Mouse (Mus musculus) forebrain, embryonic 11.5 days (tissue): ENCODE data around the gene Stxbp5l. TPM values are rescaled to one million over a fixed set of nuclear protein-coding genes. Genes with fewer than 3 reads are reported as not detected.

ENCODE experiments used
- ATAC-seq: fragments of 200-750 bp; cut with Nextera tagmentation; replicated peaks from 2 replicates; pipeline ENCODE4 v1.8.0; 2017; ENCODE audit warnings: moderate TSS enrichment; ENCODE audit not compliant: low FRiP score
- DNase-seq: peaks from one replicate; pipeline ENCODE4 v3.0.0-alpha.2; 2017; ENCODE audit warnings: low spot score
- H3K27ac ChIP-seq: fragments of 300-500 bp; sonication (generic); 2 replicates; pipeline ENCODE4 v1.5.1; 2014; ENCODE audit warnings: low read depth, low read length
- H3K27me3 ChIP-seq: fragments of 300-500 bp; sonication (generic); 2 replicates; pipeline ENCODE4 v1.6.1; 2014; ENCODE audit warnings: mild to moderate bottlenecking, low read length, mixed read lengths; ENCODE audit not compliant: control insufficient read depth, insufficient read depth
- H3K36me3 ChIP-seq: fragments of 300-500 bp; sonication (generic); 2 replicates; pipeline ENCODE4 v1.6.1; 2014; ENCODE audit warnings: mild to moderate bottlenecking, low read length, moderate library complexity, mixed read lengths; ENCODE audit not compliant: control insufficient read depth, insufficient read depth
- H3K4me1 ChIP-seq: fragments of 300-500 bp; sonication (generic); replicated peaks from 2 replicates; pipeline ENCODE4 v1.6.1; 2014; ENCODE audit warnings: low read length, mixed read lengths; ENCODE audit not compliant: control insufficient read depth, insufficient read depth
- H3K4me2 ChIP-seq: fragments of 300-500 bp; sonication (generic); 2 replicates; pipeline ENCODE4 v1.6.1; 2014; ENCODE audit warnings: low read depth, mild to moderate bottlenecking, low read length, moderate library complexity, mixed read lengths; ENCODE audit not compliant: severe bottlenecking
- H3K4me3 ChIP-seq: fragments of 300-500 bp; sonication (generic); 2 replicates; pipeline ENCODE4 v1.5.1; 2014; ENCODE audit warnings: low read depth, low read length
- H3K9ac ChIP-seq: fragments of 300-500 bp; sonication (generic); 2 replicates; pipeline ENCODE4 v1.6.1; 2014; ENCODE audit warnings: low read length
- H3K9me3 ChIP-seq: fragments of 300-500 bp; sonication (generic); 2 replicates; pipeline ENCODE4 v1.6.1; 2016; ENCODE audit warnings: low read length, mixed read lengths; ENCODE audit not compliant: control insufficient read depth
- WGBS: fragments of 180-500 bp; shearing (Covaris S2); extraction: QIAGEN DNeasy Blood & Tissue Kit; methylation state at CpG from one replicate; pipeline ENCODE4 v1.1.7; 2014; 5-methylcytosine and 5-hydroxymethylcytosine counted together
- polyA plus RNA-seq: library from polyadenylated mRNA; unstranded; fragments of >200 nt; fragmentation: Nextera tagmentation; extraction: Ambion mirVana; gene quantifications from 2 replicates; pipeline ENCODE4 v1.2.1, GENCODE M21; 2014

The Stxbp5l gene
- polyA plus RNA-seq, 1 experiment from 2014 or later = 3.1 TPM

DNA sequence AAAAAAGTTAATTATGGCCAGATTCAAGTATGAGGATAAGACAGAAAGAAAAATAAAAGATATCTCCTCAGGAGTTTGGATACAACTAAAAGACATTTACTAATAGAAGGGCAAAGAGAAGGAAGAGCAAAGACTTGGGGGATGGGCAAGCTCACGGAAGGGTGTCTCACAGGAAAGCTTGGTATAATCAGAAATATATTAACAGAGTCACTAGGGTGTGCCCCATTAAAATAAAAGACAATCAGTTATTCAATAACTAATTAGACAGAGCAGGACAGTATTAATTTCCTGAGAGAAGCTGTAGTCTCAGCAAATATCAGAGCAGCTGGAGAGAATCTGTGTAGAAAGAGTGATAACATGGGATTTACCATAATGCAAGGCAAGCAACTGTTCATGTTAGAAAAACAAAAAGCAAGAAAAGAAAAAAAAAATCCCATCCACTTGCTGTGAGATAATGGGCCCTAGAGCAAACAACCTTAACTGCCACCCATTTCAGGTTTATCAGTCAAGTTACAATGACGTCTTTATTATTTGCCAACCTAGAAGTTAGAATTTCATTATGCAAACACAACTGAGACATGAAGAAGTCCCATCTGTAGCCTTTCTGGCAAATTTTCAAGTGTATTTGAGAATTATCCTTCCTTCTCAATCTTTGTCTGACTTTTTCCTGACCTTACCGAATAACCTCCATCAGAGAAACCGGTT is 4.6 kb upstream of the Stxbp5l start:
- no peaks in the 10 kb centered on the region for H3K27me3 ChIP-seq
- H3K4me1 ChIP-seq = no peaks in the 10 kb centered on the region
- H3K36me3 ChIP-seq = no peaks in the 10 kb centered on the region
- no peak overlapping the region for H3K4me2 ChIP-seq
- H3K4me3 ChIP-seq = no peak overlapping the region
- H3K9me3 ChIP-seq = no peaks in the 10 kb centered on the region
- ATAC-seq (no peak), DNase-seq (no peak)
- H3K27ac ChIP-seq = no peak overlapping the region
- no peak overlapping the region for H3K9ac ChIP-seq
- 85% methylated on average over 4 of the region's 4 CpGs for WGBS

DNA sequence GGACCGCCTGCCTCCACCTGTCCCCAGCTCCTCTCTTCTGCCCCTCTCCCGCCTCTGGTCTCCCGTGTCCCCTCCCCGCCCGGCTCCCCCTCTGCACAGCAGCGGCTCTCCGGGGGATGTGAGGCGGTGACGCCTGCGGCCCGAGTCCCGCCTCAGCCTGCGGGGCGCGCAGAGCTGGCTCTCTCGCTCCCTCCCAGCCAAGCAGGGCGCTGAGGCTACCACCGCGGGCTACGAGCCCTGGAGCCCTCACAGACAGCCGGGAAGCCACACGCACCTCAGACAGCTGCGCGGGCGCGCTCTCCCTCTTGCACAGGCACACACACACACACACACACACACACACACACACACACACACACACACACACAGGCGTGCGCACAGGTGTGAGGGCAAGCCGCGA is 393 bp downstream of the Stxbp5l start:
- Histone ChIP-seq H3K9ac (peak overlapping the region; percentile 55), H3K4me1 (no peaks in the 10 kb centered on the region; the same call in 1 of the 2 replicates), H3K27me3 (peaks cover 5% of the 10 kb centered on the region; the same call in 1 of the 2 replicates), H3K4me2 (peak overlapping the region; percentile 85), H3K27ac (no peak overlapping the region), H3K9me3 (no peaks in the 10 kb centered on the region), H3K36me3 (no peaks in the 10 kb centered on the region), H3K4me3 (peak overlapping the region; percentile 52)
- ATAC-seq (peak; percentile 81), DNase-seq (no peak)
- whole genome bisulfite sequencing = under 1% methylated on average over 30 of the region's 30 CpGs

DNA sequence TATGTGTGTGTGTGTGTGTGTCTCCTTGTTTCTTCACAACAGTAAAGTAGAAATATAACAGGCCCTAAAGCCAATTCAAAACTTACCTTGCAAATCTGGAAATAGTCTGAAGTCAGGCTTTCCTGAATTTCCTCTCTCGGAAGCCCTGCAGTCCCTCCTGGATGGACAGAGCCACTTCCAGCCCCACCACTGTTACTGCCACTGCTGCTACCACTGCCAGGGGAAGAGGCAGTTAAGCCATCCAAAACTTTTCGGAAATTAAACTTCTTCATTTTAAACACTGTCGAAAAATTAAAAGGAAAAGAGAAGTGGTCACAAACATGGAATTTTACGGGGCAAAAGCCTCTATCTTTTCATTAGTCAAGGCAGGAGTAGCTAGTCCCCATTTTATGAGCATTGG is 1.3 kb downstream of the Stxbp5l start:
- peaks cover 5% of the 10 kb centered on the region; the same call in 1 of the 2 replicates for H3K27me3 ChIP-seq
- H3K4me1 ChIP-seq = no peaks in the 10 kb centered on the region; the same call in 1 of the 2 replicates
- ATAC-seq = no peak
- no peaks in the 10 kb centered on the region for H3K36me3 ChIP-seq
- DNase-seq = no peak
- no peak overlapping the region for H3K27ac ChIP-seq
- H3K9me3 ChIP-seq = no peaks in the 10 kb centered on the region
- no peak overlapping the region for H3K4me3 ChIP-seq
- WGBS = 49% methylated on average over 4 of the region's 4 CpGs
- H3K4me2 ChIP-seq = peak overlapping the region; percentile 85; the same call in 1 of the 2 replicates
- no peak overlapping the region for H3K9ac ChIP-seq

DNA sequence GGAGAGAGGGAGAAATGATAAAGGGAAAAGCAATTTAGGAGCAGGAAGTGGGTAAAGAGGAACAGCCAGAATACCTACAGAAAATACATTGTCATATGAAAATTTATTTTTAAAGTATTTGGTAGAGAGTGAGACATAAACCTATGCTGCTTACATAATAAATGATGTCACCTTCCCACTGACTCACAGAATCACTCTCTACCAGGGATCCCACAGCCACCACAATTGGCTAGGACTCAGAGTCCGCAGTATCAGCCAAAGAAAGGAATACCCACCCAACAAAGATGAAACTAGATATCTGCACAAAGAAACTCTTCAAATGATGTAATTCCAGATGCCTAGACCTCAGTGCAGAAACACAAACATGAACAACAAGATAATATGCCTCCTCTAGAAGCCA is 12.0 kb downstream of the Stxbp5l start:
- H3K27me3 ChIP-seq = no peaks in the 10 kb centered on the region
- ATAC-seq = no peak

DNA sequence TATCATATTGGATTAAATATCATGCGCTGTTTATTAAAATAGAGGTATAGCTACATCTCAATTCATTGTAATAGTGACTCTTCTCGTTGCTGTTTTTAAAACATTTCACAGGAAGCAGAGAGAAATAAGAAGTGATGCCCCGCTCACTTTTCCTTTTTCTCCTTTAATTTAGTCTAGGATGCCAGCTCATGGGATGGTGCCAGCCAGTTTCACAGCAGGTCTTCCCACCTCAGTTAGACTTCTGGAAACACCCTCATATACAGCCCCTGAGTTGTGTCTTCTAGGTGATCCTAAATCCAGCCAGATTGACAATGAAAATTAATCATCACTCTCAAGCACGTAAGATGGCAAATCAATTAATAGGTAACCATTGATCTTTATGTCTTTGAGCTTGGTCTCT is 17.3 kb downstream of the Stxbp5l start:
- Histone ChIP-seq H3K27me3 (no peaks in the 10 kb centered on the region), H3K4me2 (no peak overlapping the region), H3K4me3 (no peak overlapping the region), H3K27ac (no peak overlapping the region), H3K36me3 (no peaks in the 10 kb centered on the region), H3K4me1 (no peaks in the 10 kb centered on the region), H3K9ac (no peak overlapping the region), H3K9me3 (no peaks in the 10 kb centered on the region)
- ATAC-seq (no peak), DNase-seq (no peak)
- 92% methylated on average over 4 of the region's 4 CpGs for WGBS

More for the DNA sequence above, 12.0 kb downstream of the Stxbp5l start:
- Histone ChIP-seq H3K27ac (no peak overlapping the region), H3K36me3 (no peaks in the 10 kb centered on the region), H3K4me1 (no peaks in the 10 kb centered on the region), H3K9ac (no peak overlapping the region), H3K9me3 (no peaks in the 10 kb centered on the region), H3K4me3 (no peak overlapping the region), H3K4me2 (no peak overlapping the region)
- 73% methylated on average over 1 of the region's 1 CpGs for whole genome bisulfite sequencing
- DNase-seq = no peak

DNA sequence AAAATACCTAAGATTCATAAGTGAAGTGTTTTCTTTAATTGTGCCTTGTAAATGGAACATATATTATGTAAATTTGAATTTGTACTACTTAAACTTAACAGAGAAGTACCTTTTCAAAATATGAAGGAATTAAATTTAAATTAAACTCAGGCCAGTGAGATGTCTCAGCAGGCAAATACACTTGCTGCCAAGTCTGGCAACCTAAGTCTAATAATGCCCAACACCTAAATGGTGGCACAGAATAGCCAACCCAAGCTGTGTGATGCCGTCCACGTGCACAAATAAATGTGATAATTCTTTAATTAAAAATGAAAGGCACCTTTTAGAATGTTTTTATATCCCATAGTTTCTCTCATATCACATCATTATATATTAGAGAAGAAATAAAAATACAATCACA is 20.8 kb downstream of the Stxbp5l start:
- Histone ChIP-seq H3K27ac (no peak overlapping the region), H3K27me3 (no peaks in the 10 kb centered on the region), H3K4me3 (no peak overlapping the region), H3K9me3 (no peaks in the 10 kb centered on the region), H3K36me3 (no peaks in the 10 kb centered on the region), H3K4me2 (no peak overlapping the region), H3K9ac (no peak overlapping the region), H3K4me1 (no peaks in the 10 kb centered on the region)
- ATAC-seq (no peak), DNase-seq (no peak)
- WGBS = 82% methylated on average over 2 of the region's 2 CpGs

- DNase-seq = no peak
- Histone ChIP-seq H3K27ac (no peak overlapping the region), H3K4me2 (no peak overlapping the region), H3K36me3 (no peaks in the 10 kb centered on the region), H3K9ac (no peak overlapping the region), H3K4me3 (no peak overlapping the region), H3K4me1 (no peaks in the 10 kb centered on the region), H3K27me3 (no peaks in the 10 kb centered on the region), H3K9me3 (no peaks in the 10 kb centered on the region)
- ATAC-seq = no peak
- WGBS = 88% methylated on average over 3 of the region's 3 CpGs
Measured at GRCm38 (mm10) chr16:37355621-37356020, 29.1 kb downstream of the Stxbp5l start.

DNA sequence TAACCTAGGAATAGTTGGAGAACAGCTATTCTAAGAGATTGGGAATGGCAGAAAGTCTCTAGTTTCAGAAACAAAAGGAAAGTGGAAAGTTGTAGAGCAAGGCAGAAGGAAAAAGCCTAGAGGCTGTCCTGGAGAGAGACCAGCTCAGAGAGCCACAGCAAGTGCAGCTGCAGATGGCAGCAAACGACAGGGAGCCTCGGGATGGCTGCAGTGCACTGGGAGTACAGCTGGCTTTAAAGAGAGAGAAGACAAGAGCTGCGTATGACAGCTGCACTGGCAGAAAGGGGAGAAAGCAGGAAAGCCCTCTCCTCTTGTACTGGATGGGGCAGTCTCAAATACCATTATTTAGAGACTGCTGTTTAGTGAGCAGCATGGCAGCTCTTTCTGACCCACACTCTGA is 37.7 kb downstream of the Stxbp5l start:
- 28% methylated on average over 3 of the region's 3 CpGs for WGBS
- no peak for ATAC-seq

GRCm38 (mm10) chr16:37344960-37345359 is 39.8 kb downstream of the Stxbp5l start:
- Histone ChIP-seq H3K9ac (no peak overlapping the region), H3K27ac (no peak overlapping the region), H3K27me3 (no peaks in the 10 kb centered on the region), H3K4me2 (no peak overlapping the region), H3K4me1 (no peaks in the 10 kb centered on the region), H3K36me3 (no peaks in the 10 kb centered on the region), H3K9me3 (no peaks in the 10 kb centered on the region), H3K4me3 (no peak overlapping the region)
- WGBS = 72% methylated on average over 2 of the region's 2 CpGs
- ATAC-seq = no peak
- no peak for DNase-seq

More for the DNA sequence above, 37.7 kb downstream of the Stxbp5l start:
- H3K4me1 ChIP-seq = no peaks in the 10 kb centered on the region
- no peak for DNase-seq
- H3K36me3 ChIP-seq = no peaks in the 10 kb centered on the region
- no peak overlapping the region for H3K4me3 ChIP-seq
- no peak overlapping the region for H3K9ac ChIP-seq
- no peak overlapping the region for H3K27ac ChIP-seq
- H3K27me3 ChIP-seq = no peaks in the 10 kb centered on the region
- H3K9me3 ChIP-seq = no peaks in the 10 kb centered on the region
- no peak overlapping the region for H3K4me2 ChIP-seq
